Mouse (Mus musculus): ENCODE data around the gene Apoe.

DNA sequence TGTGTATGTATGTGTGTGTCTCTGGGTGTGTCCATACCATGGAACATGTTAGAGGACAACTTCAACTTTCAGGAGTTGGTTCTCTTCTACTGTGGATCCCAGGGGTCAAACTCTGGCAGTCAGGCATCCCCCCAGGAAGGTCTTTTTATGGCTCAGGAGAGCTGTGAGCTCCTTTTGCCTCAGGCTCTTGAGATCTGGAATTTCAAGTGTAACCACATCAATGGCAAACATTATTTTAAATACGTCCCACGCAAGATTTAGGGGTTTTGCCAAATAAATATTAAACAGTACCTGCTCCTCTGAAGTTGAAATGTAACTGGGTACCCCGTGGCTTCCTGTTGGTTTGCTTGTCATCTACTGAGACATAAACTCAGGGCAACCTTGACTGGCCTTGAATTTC, 16.0 kb downstream of the Apoe start:
- TF ChIP-seq CTCF (IDR thresholded peaks at IDR 0.05; ENCODE audit: low read depth) (no peak), EP300 (IDR thresholded peaks at IDR 0.05; ENCODE audit: low read depth) (no peak)
